Mouse (Mus musculus) forebrain, embryonic 16.5 days (tissue): ENCODE results near the gene Ifitm2. TPM values are rescaled to one million over a fixed set of nuclear protein-coding genes. Genes with fewer than 3 reads are reported as not detected.

Source experiments
- ATAC-seq: fragments of 200-750 bp; cut with Nextera tagmentation; 2 replicates; pipeline ENCODE4 v1.8.0; 2017; ENCODE audit warnings: mild to moderate bottlenecking, moderate library complexity
- H3K27ac ChIP-seq: fragments of 300-500 bp; sonication (generic); 2 replicates; pipeline ENCODE4 v1.5.1; 2014; ENCODE audit warnings: low read length, control low read depth
- H3K27me3 ChIP-seq: fragments of 300-500 bp; sonication (generic); replicated peaks from 2 replicates; pipeline ENCODE4 v1.6.1; 2014; ENCODE audit warnings: low read length; ENCODE audit not compliant: control insufficient read depth, insufficient read depth
- H3K36me3 ChIP-seq: fragments of 300-500 bp; sonication (generic); 2 replicates; pipeline ENCODE4 v1.6.1; 2014; ENCODE audit not compliant: control insufficient read depth, insufficient read depth
- H3K4me1 ChIP-seq: fragments of 300-500 bp; sonication (generic); replicated peaks from 2 replicates; pipeline ENCODE4 v1.6.1; 2014; ENCODE audit warnings: low read length; ENCODE audit not compliant: control insufficient read depth, insufficient read depth
- H3K4me2 ChIP-seq: fragments of 300-500 bp; sonication (generic); 2 replicates; pipeline ENCODE4 v1.6.1; 2014; ENCODE audit warnings: mild to moderate bottlenecking, low read length, control low read depth
- H3K4me3 ChIP-seq: fragments of 300-500 bp; sonication (generic); replicated peaks from 2 replicates; pipeline ENCODE4 v1.5.1; 2014; ENCODE audit warnings: mild to moderate bottlenecking, low read length, control low read depth
- H3K9ac ChIP-seq: fragments of 300-500 bp; sonication (generic); replicated peaks from 2 replicates; pipeline ENCODE4 v1.6.1; 2014; ENCODE audit warnings: low read depth, low read length, control low read depth
- H3K9me3 ChIP-seq: fragments of 300-500 bp; sonication (generic); 2 replicates; pipeline ENCODE4 v1.6.1; 2016; ENCODE audit warnings: low read length; ENCODE audit not compliant: control insufficient read depth
- WGBS: fragments of 180-500 bp; shearing (Covaris S2); extraction: QIAGEN DNeasy Blood & Tissue Kit; methylation state at CpG from one replicate; pipeline ENCODE4 v1.1.7; 2014; 5-methylcytosine and 5-hydroxymethylcytosine counted together
- polyA plus RNA-seq: library from polyadenylated mRNA; unstranded; fragments of >200 nt; fragmentation: Nextera tagmentation; extraction: Ambion mirVana; gene quantifications from 2 replicates; pipeline ENCODE4 v1.2.1, GENCODE M21; 2015

Ifitm2 gene
- polyA plus RNA-seq, 1 experiment from 2014 or later = 126 TPM

GRCm38 (mm10) chr7:140948161-140948560 lies 7.6 kb downstream of the Ifitm2 start:
- 90% methylated on average over 8 of the region's 8 CpGs for WGBS
- Histone ChIP-seq H3K4me3 (no peak overlapping the region), H3K9me3 (no peaks in the 10 kb centered on the region), H3K36me3 (no peaks in the 10 kb centered on the region), H3K9ac (no peak overlapping the region), H3K4me2 (no peak overlapping the region), H3K27me3 (no peaks in the 10 kb centered on the region), H3K27ac (no peak overlapping the region), H3K4me1 (no peaks in the 10 kb centered on the region)
- no peak for ATAC-seq

- 77% methylated on average over 7 of the region's 7 CpGs for WGBS
Measured at GRCm38 (mm10) chr7:140946980-140947379, 8.8 kb downstream of the Ifitm2 start.

GRCm38 (mm10) chr7:140946311-140946710 lies 9.5 kb downstream of the Ifitm2 start:
- Histone ChIP-seq H3K27me3 (no peaks in the 10 kb centered on the region), H3K9me3 (no peaks in the 10 kb centered on the region), H3K27ac (no peak overlapping the region), H3K4me3 (no peak overlapping the region), H3K4me2 (no peak overlapping the region), H3K4me1 (peaks cover 7% of the 10 kb centered on the region), H3K9ac (no peak overlapping the region), H3K36me3 (no peaks in the 10 kb centered on the region)
- WGBS = 96% methylated on average over 10 of the region's 10 CpGs
- no peak for ATAC-seq

More at GRCm38 (mm10) chr7:140946980-140947379, 8.8 kb downstream of the Ifitm2 start:
- H3K9ac ChIP-seq = no peak overlapping the region
- no peak overlapping the region for H3K4me2 ChIP-seq
- H3K36me3 ChIP-seq = no peaks in the 10 kb centered on the region
- H3K9me3 ChIP-seq = no peaks in the 10 kb centered on the region
- H3K27me3 ChIP-seq = no peaks in the 10 kb centered on the region
- ATAC-seq = no peak
- H3K27ac ChIP-seq = no peak overlapping the region
- no peak overlapping the region for H3K4me3 ChIP-seq
- peaks cover 2% of the 10 kb centered on the region; the same call in 1 of the 2 replicates for H3K4me1 ChIP-seq

- Histone ChIP-seq H3K36me3 (no peaks in the 10 kb centered on the region), H3K9ac (no peak overlapping the region), H3K27ac (no peak overlapping the region), H3K27me3 (no peaks in the 10 kb centered on the region), H3K4me1 (peaks cover 11% of the 10 kb centered on the region), H3K9me3 (no peaks in the 10 kb centered on the region), H3K4me3 (no peak overlapping the region), H3K4me2 (no peak overlapping the region)
- WGBS = 93% methylated on average over 5 of the region's 5 CpGs
- no peak for ATAC-seq
Measured at GRCm38 (mm10) chr7:140945247-140945646, 10.5 kb downstream of the Ifitm2 start.

- no peaks in the 10 kb centered on the region for H3K36me3 ChIP-seq
- no peak overlapping the region for H3K9ac ChIP-seq
- H3K9me3 ChIP-seq = no peaks in the 10 kb centered on the region
- H3K4me2 ChIP-seq = no peak overlapping the region
- WGBS = 89% methylated on average over 7 of the region's 7 CpGs
- no peak overlapping the region for H3K27ac ChIP-seq
- H3K4me1 ChIP-seq = peaks cover 11% of the 10 kb centered on the region
- no peak overlapping the region for H3K4me3 ChIP-seq
- no peaks in the 10 kb centered on the region for H3K27me3 ChIP-seq
- ATAC-seq = no peak
Measured at GRCm38 (mm10) chr7:140944236-140944635, 11.6 kb downstream of the Ifitm2 start.

GRCm38 (mm10) chr7:140943356-140943755 lies 12.4 kb downstream of the Ifitm2 start:
- Histone ChIP-seq H3K4me1 (peaks cover 11% of the 10 kb centered on the region), H3K4me2 (no peak overlapping the region), H3K9me3 (no peaks in the 10 kb centered on the region), H3K9ac (no peak overlapping the region), H3K4me3 (no peak overlapping the region), H3K27ac (no peak overlapping the region), H3K27me3 (no peaks in the 10 kb centered on the region), H3K36me3 (no peaks in the 10 kb centered on the region)
- no peak for ATAC-seq
- 85% methylated on average over 4 of the region's 4 CpGs for WGBS

- ATAC-seq = no peak
- H3K4me3 ChIP-seq = no peak overlapping the region
- H3K27ac ChIP-seq = no peak overlapping the region
- no peaks in the 10 kb centered on the region for H3K36me3 ChIP-seq
- no peak overlapping the region for H3K4me2 ChIP-seq
- no peaks in the 10 kb centered on the region for H3K27me3 ChIP-seq
- H3K4me1 ChIP-seq = peaks cover 11% of the 10 kb centered on the region
- 94% methylated on average over 10 of the region's 10 CpGs for WGBS
- no peak overlapping the region for H3K9ac ChIP-seq
- H3K9me3 ChIP-seq = no peaks in the 10 kb centered on the region
Measured at GRCm38 (mm10) chr7:140942811-140943210, 13.0 kb downstream of the Ifitm2 start.

- H3K36me3 ChIP-seq = no peaks in the 10 kb centered on the region
- peak overlapping the region; percentile 55 for H3K9ac ChIP-seq
- peak overlapping the region; percentile 65 for H3K4me2 ChIP-seq
- WGBS = 69% methylated on average over 9 of the region's 9 CpGs
- ATAC-seq = no peak
- no peak overlapping the region for H3K27ac ChIP-seq
- H3K4me3 ChIP-seq = peak overlapping the region; percentile 54
- H3K9me3 ChIP-seq = no peaks in the 10 kb centered on the region
- no peaks in the 10 kb centered on the region for H3K27me3 ChIP-seq
- peaks cover 11% of the 10 kb centered on the region for H3K4me1 ChIP-seq
Measured at GRCm38 (mm10) chr7:140942341-140942740, 13.4 kb downstream of the Ifitm2 start.

- Histone ChIP-seq H3K4me1 (peaks cover 11% of the 10 kb centered on the region), H3K36me3 (no peaks in the 10 kb centered on the region), H3K9ac (peak within 1 kb of the TSS; percentile 55), H3K27me3 (no peaks in the 10 kb centered on the region), H3K9me3 (no peaks in the 10 kb centered on the region), H3K4me2 (peak within 1 kb of the TSS; percentile 65), H3K4me3 (peak within 1 kb of the TSS; percentile 54), H3K27ac (no peak within 1 kb of the TSS; the same call in 1 of the 2 replicates)
- WGBS = 3% methylated on average over 33 of the region's 33 CpGs
- peak; percentile 93 for ATAC-seq
Measured at GRCm38 (mm10) chr7:140941222-140942051, 14.3 kb downstream of the Ifitm2 start, which contains the start of gene Pgghg. Gene Pgghg (plus strand): TSS chr7:140941391.
